Mouse (Mus musculus): ENCODE results near the gene Rnf224. TPM values are rescaled to one million over a fixed set of nuclear protein-coding genes. Genes with fewer than 3 reads are reported as not detected.

Gene Rnf224
- polyA plus RNA-seq, 1 experiment: not detected

DNA sequence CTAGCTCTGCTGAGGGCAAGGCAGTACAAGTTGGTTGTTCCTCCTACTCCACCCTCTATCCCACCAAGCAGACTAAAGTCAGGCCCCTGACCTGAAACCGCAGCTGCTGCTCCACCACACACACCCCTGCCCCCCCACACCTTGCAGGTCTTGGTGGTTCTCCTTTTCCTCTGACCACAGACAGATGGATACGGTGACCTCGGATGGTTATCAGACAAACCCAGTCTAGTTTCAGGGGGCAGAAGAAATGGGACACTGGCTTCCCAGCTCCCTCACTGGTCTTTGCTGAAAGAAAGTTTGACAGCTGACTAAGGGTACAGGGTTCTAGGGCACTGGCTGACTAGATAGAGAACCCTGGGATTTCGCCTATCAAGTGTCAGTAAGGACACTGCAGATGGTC lies 3.2 kb downstream of the Rnf224 start:
- no peak for TF ChIP-seq GATA1 (IDR thresholded peaks at IDR 0.05; ENCODE audit: low read length)
- TF ChIP-seq TAL1 (IDR thresholded peaks at IDR 0.05; ENCODE audit: low read length): no peak
- Histone ChIP-seq H3K4me1 (ENCODE audit: control insufficient read depth) (peaks cover 18% of the 10 kb centered on the region), H3K9me3 (ENCODE audit: control insufficient read depth, low read length) (no peaks in the 10 kb centered on the region), H3K27me3 (ENCODE audit: control insufficient read depth) (peaks cover 16% of the 10 kb centered on the region), H3K36me3 (ENCODE audit: control insufficient read depth) (no peaks in the 10 kb centered on the region), H3K4me3 (replicated peaks) (no peak overlapping the region)

DNA sequence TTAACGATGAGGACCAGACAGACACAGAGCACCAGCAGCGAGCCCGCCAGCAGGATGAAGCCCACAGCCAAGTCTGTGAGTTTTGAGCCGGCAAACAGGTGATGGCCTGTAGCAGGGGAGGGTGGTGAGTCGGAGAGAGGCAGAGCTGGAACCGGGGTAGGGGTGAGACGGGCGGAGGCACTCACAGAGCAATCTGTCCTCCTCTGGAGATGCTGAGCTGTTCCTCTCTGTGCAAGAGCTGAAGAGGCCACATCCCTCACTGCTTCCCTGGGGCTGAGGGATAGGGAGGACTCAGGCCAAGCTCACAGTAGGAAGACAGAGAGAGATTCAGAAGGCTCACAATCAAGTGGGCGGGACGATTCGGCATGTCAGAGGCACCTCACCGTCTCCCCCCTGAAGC lies 5.5 kb downstream of the Rnf224 start:
- peaks cover 9% of the 10 kb centered on the region for H3K27me3 ChIP-seq (ENCODE audit: control insufficient read depth)
- TF ChIP-seq TAL1 (IDR thresholded peaks at IDR 0.05; ENCODE audit: low read length) (no peak), GATA1 (IDR thresholded peaks at IDR 0.05; ENCODE audit: low read length) (no peak)
- H3K4me3 ChIP-seq (replicated peaks): no peak overlapping the region
- H3K36me3 ChIP-seq (ENCODE audit: control insufficient read depth): no peaks in the 10 kb centered on the region
- H3K9me3 ChIP-seq (ENCODE audit: control insufficient read depth, low read length): no peaks in the 10 kb centered on the region
- H3K4me1 ChIP-seq (ENCODE audit: control insufficient read depth): peaks cover 27% of the 10 kb centered on the region

- no peaks in the 10 kb centered on the region for H3K9me3 ChIP-seq (ENCODE audit: control insufficient read depth, low read length)
- TF ChIP-seq TAL1 (IDR thresholded peaks at IDR 0.05; ENCODE audit: low read length) (no peak), GATA1 (IDR thresholded peaks at IDR 0.05; ENCODE audit: low read length) (no peak)
- no peak overlapping the region for H3K4me3 ChIP-seq (replicated peaks)
- H3K36me3 ChIP-seq (ENCODE audit: control insufficient read depth): no peaks in the 10 kb centered on the region
- H3K4me1 ChIP-seq (ENCODE audit: control insufficient read depth): peaks cover 30% of the 10 kb centered on the region
- peaks cover 7% of the 10 kb centered on the region for H3K27me3 ChIP-seq (ENCODE audit: control insufficient read depth)
These were observed 6.0 kb downstream of the Rnf224 start for GRCm38 (mm10) chr2:25230581-25230980.

DNA sequence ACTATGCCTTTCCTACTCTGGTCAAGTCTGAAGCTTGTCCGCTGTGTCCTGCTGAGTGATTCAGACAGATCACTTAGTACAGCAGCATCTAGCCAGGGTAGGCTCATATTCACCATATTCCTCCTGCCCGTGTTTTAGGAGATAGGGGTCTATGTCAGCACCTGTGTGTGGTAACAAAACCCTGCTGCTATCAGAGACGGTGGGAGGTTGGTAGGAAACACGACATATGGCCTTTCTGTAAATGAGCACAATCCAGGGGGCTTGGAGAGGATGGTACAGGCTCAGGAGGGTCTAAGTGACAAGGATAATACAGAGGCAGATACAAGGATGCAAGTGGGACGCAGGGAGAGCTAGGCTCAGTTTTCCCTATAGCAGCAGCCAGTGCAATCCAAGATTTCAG lies 7.0 kb downstream of the Rnf224 start:
- H3K4me3 ChIP-seq (replicated peaks): no peak overlapping the region
- H3K4me1 ChIP-seq (ENCODE audit: control insufficient read depth): peaks cover 34% of the 10 kb centered on the region
- H3K27me3 ChIP-seq (ENCODE audit: control insufficient read depth): peaks cover 7% of the 10 kb centered on the region
- TF ChIP-seq TAL1 (IDR thresholded peaks at IDR 0.05; ENCODE audit: low read length): no peak
- no peak for TF ChIP-seq GATA1 (IDR thresholded peaks at IDR 0.05; ENCODE audit: low read length)
- no peaks in the 10 kb centered on the region for H3K36me3 ChIP-seq (ENCODE audit: control insufficient read depth)
- no peaks in the 10 kb centered on the region for H3K9me3 ChIP-seq (ENCODE audit: control insufficient read depth, low read length)

DNA sequence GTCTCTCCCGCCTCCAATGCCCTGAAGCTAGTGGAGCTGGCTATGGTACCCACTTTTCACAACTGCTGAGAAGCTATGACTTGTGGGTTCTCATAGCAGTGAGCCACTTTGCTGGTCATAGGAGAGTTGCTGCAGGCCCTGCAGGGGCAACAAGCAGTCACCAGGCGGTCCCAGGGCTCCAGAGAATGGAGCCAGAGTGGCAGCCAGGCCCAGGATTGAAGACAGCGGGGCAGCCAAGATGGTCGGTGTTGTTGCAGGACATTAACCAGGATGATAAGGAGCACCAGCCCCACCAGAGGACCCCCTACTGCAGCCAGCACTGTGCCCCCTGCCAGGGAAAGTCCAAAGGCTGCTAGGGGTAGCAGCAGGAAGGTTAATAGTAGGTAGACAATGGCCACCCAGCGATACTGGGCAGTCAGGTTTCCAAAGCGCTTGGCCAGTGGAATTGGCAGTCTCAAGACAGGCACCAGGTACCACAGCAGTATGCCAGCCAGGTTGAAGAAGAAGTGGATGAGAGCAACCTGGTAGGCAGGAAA lies 7.5 kb downstream of the Rnf224 start:
- Histone ChIP-seq H3K4me1 (ENCODE audit: control insufficient read depth) (peaks cover 34% of the 10 kb centered on the region), H3K4me3 (replicated peaks) (peak overlapping the region; percentile 46), H3K9me3 (ENCODE audit: control insufficient read depth, low read length) (no peaks in the 10 kb centered on the region), H3K36me3 (ENCODE audit: control insufficient read depth) (peaks cover 3% of the 10 kb centered on the region), H3K27me3 (ENCODE audit: control insufficient read depth) (peaks cover 7% of the 10 kb centered on the region)
- TF ChIP-seq TAL1 (IDR thresholded peaks at IDR 0.05; ENCODE audit: low read length) (no peak), GATA1 (IDR thresholded peaks at IDR 0.05; ENCODE audit: low read length) (no peak)

DNA sequence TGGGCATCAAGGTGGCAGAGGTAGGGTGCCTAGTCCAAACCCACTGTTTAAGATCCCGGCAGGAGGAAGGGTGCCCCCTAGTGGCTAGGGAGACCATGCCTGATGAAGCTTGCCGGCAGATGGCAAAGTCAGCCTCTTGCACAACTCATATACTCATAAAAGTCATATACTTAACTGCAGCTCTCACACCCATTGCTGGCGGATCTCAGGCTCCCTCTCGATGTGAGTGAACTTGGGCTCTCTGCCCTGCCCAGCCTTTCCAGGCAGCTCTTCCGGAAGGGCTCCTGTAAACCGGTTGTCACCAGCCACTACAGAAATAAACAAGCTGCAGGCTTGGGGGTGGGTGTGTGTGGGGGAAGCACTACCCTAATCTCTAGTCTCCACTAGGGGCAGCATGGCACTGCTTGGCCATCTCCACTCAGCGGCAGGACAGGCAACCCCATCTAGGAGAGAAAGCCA lies 8.1 kb downstream of the Rnf224 start:
- H3K27me3 ChIP-seq (ENCODE audit: control insufficient read depth): peaks cover 7% of the 10 kb centered on the region
- H3K36me3 ChIP-seq (ENCODE audit: control insufficient read depth): peaks cover 9% of the 10 kb centered on the region
- H3K4me3 ChIP-seq (replicated peaks): peak overlapping the region; percentile 46
- peaks cover 34% of the 10 kb centered on the region for H3K4me1 ChIP-seq (ENCODE audit: control insufficient read depth)
- no peaks in the 10 kb centered on the region for H3K9me3 ChIP-seq (ENCODE audit: control insufficient read depth, low read length)
- TF ChIP-seq TAL1 (IDR thresholded peaks at IDR 0.05; ENCODE audit: low read length): no peak
- TF ChIP-seq GATA1 (IDR thresholded peaks at IDR 0.05; ENCODE audit: low read length): no peak

DNA sequence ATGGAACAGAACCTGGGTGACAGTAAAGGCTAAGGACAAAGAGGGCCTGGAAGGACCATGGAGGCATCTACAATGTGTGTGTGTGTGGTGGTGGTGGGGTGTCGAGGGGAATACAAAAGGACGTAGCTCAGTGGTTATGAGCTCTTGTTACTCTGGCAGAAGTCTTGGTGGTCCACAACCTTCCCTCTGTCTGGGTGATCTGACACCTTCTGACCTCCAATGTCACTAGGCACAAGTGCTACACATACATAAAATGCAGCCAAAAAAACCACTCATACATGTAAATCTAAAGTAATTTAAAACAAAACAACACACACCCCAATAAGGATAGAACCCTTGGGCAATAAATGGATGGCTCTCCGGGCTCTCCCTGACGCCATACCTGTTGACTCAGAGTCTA lies 9.2 kb downstream of the Rnf224 start:
- peaks cover 7% of the 10 kb centered on the region for H3K27me3 ChIP-seq (ENCODE audit: control insufficient read depth)
- TF ChIP-seq TAL1 (IDR thresholded peaks at IDR 0.05; ENCODE audit: low read length) (no peak), GATA1 (IDR thresholded peaks at IDR 0.05; ENCODE audit: low read length) (no peak)
- no peak overlapping the region for H3K4me3 ChIP-seq (replicated peaks)
- H3K4me1 ChIP-seq (ENCODE audit: control insufficient read depth): peaks cover 41% of the 10 kb centered on the region
- H3K36me3 ChIP-seq (ENCODE audit: control insufficient read depth): peaks cover 19% of the 10 kb centered on the region
- H3K9me3 ChIP-seq (ENCODE audit: control insufficient read depth, low read length): no peaks in the 10 kb centered on the region

GRCm38 (mm10) chr2:25226864-25227263 lies 9.7 kb downstream of the Rnf224 start:
- no peak for TF ChIP-seq GATA1 (IDR thresholded peaks at IDR 0.05; ENCODE audit: low read length)
- no peak for TF ChIP-seq TAL1 (IDR thresholded peaks at IDR 0.05; ENCODE audit: low read length)
- H3K9me3 ChIP-seq (ENCODE audit: control insufficient read depth, low read length): no peaks in the 10 kb centered on the region
- H3K4me3 ChIP-seq (replicated peaks): no peak overlapping the region
- H3K27me3 ChIP-seq (ENCODE audit: control insufficient read depth): peaks cover 7% of the 10 kb centered on the region
- H3K36me3 ChIP-seq (ENCODE audit: control insufficient read depth): peaks cover 25% of the 10 kb centered on the region
- peaks cover 46% of the 10 kb centered on the region for H3K4me1 ChIP-seq (ENCODE audit: control insufficient read depth)

DNA sequence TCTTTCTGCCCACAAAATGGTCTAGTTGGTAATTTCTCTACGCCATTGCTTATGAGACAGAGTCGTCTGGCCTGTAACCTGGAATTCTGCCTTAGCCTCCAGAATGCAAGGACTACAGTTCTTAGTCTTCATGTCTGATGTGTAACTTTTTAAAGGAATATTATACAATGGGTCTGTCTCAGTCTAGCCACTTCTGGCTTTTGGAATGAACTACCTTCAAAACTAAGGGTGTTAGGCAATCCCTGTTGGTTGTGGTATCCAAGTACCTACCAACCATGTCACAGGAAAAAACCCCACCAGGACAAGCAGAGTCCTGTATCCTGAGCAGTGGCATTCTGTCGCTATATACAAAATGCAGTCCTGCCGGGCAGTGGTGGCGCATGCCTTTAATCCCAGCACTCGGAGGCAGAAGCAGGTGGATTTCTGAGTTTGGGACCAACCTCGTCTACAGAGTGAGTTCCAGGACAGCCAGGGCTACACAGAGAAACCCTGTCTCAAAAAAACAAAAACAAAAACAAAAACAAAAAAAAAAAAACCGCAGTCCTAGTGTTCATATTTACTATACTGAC lies 10.7 kb downstream of the Rnf224 start:
- peak overlapping the region; percentile 66 for H3K4me3 ChIP-seq (replicated peaks)
- no peak for TF ChIP-seq TAL1 (IDR thresholded peaks at IDR 0.05; ENCODE audit: low read length)
- TF ChIP-seq GATA1 (IDR thresholded peaks at IDR 0.05; ENCODE audit: low read length): no peak
- peaks cover 56% of the 10 kb centered on the region for H3K4me1 ChIP-seq (ENCODE audit: control insufficient read depth)

More for the DNA sequence above, 10.7 kb downstream of the Rnf224 start:
- peaks cover 34% of the 10 kb centered on the region for H3K36me3 ChIP-seq (ENCODE audit: control insufficient read depth)
- H3K27me3 ChIP-seq (ENCODE audit: control insufficient read depth): peaks cover 2% of the 10 kb centered on the region
- no peaks in the 10 kb centered on the region for H3K9me3 ChIP-seq (ENCODE audit: control insufficient read depth, low read length)

All from erythroblast, embryonic 14.5 days (primary cell).